Mouse (Mus musculus) forebrain, embryonic 14.5 days (tissue): ENCODE results near the gene Vapb. TPM values are rescaled to one million over a fixed set of nuclear protein-coding genes. Genes with fewer than 3 reads are reported as not detected.

Source experiments
- ATAC-seq: fragments of 200-750 bp; cut with Nextera tagmentation; 2 replicates; pipeline ENCODE4 v1.8.0; 2017; ENCODE audit warnings: mild to moderate bottlenecking, moderate library complexity
- DNase-seq: peaks from one replicate; pipeline ENCODE4 v3.0.0-alpha.2; 2015; ENCODE audit warnings: low spot score
- H3K27ac ChIP-seq: fragments of 300-500 bp; sonication (generic); 2 replicates; pipeline ENCODE4 v1.5.1; 2014; ENCODE audit warnings: low read depth, mild to moderate bottlenecking, control low read depth, low read length, moderate library complexity
- H3K27me3 ChIP-seq: fragments of 300-500 bp; sonication (generic); replicated peaks from 2 replicates; pipeline ENCODE4 v1.6.1; 2014; ENCODE audit warnings: low read length, control low read depth, mixed read lengths; ENCODE audit not compliant: control insufficient read depth, insufficient read depth
- H3K36me3 ChIP-seq: fragments of 300-500 bp; sonication (generic); 2 replicates; pipeline ENCODE4 v1.6.1; 2014; ENCODE audit warnings: low read length, control low read depth; ENCODE audit not compliant: control insufficient read depth, insufficient read depth
- H3K4me1 ChIP-seq: fragments of 300-500 bp; sonication (generic); 2 replicates; pipeline ENCODE4 v1.6.1; 2014; ENCODE audit warnings: antibody characterized with exemption, low read length, control low read depth; ENCODE audit not compliant: control insufficient read depth, insufficient read depth
- H3K4me2 ChIP-seq: fragments of 300-500 bp; sonication (generic); 2 replicates; pipeline ENCODE4 v1.6.1; 2014; ENCODE audit warnings: mild to moderate bottlenecking, control low read depth, low read length
- H3K4me3 ChIP-seq: fragments of 300-500 bp; sonication (generic); 2 replicates; pipeline ENCODE4 v1.5.1; 2014; ENCODE audit warnings: low read depth, low read length, control low read depth
- H3K9ac ChIP-seq: fragments of 300-500 bp; sonication (generic); 2 replicates; pipeline ENCODE4 v1.6.1; 2014; ENCODE audit warnings: mild to moderate bottlenecking, low read length, control low read depth, moderate library complexity
- H3K9me3 ChIP-seq: fragments of 300-500 bp; sonication (generic); replicated peaks from 2 replicates; pipeline ENCODE4 v1.6.1; 2016; ENCODE audit warnings: low read length, control low read depth, mixed read lengths; ENCODE audit not compliant: control insufficient read depth
- whole genome bisulfite sequencing: fragments of 180-500 bp; shearing (Covaris S2); extraction: QIAGEN DNeasy Blood & Tissue Kit; methylation state at CpG from one replicate; pipeline ENCODE4 v1.1.7; 2014; 5-methylcytosine and 5-hydroxymethylcytosine counted together
- polyA plus RNA-seq: library from polyadenylated mRNA; unstranded; fragments of >200 nt; fragmentation: Nextera tagmentation; extraction: Ambion mirVana; gene quantifications from 2 replicates; pipeline ENCODE4 v1.2.1, GENCODE M21; 2014

The Vapb gene
- polyA plus RNA-seq, 1 experiment from 2014 or later: 13.9 TPM

GRCm38 (mm10) chr2:173744070-173744815, 6.9 kb downstream of the Vapb start:
- H3K4me3 ChIP-seq: no peak overlapping the region
- DNase-seq (no peak), ATAC-seq (no peak)
- H3K9ac ChIP-seq: no peak overlapping the region
- H3K9me3 ChIP-seq: no peaks in the 10 kb centered on the region
- H3K4me2 ChIP-seq: no peak overlapping the region
- no peaks in the 10 kb centered on the region for H3K27me3 ChIP-seq
- H3K36me3 ChIP-seq: no peaks in the 10 kb centered on the region
- no peak overlapping the region for H3K27ac ChIP-seq
- H3K4me1 ChIP-seq: no peaks in the 10 kb centered on the region
- 93% methylated on average over 7 of the region's 7 CpGs for WGBS

- H3K4me3 ChIP-seq: no peak overlapping the region
- 89% methylated on average over 2 of the region's 2 CpGs for WGBS
- no peak for ATAC-seq
These were observed 11.8 kb downstream of the Vapb start for GRCm38 (mm10) chr2:173748961-173749659.

GRCm38 (mm10) chr2:173755433-173756144, 18.3 kb downstream of the Vapb start:
- ATAC-seq (peak; percentile 62; the same call in 1 of the 2 replicates), DNase-seq (no peak)
- Histone ChIP-seq H3K4me1 (peaks cover 15% of the 10 kb centered on the region; the same call in 1 of the 2 replicates), H3K36me3 (no peaks in the 10 kb centered on the region), H3K27ac (peak overlapping the region; percentile 5; the same call in 1 of the 2 replicates), H3K4me2 (no peak overlapping the region), H3K9me3 (no peaks in the 10 kb centered on the region), H3K27me3 (no peaks in the 10 kb centered on the region), H3K4me3 (no peak overlapping the region), H3K9ac (no peak overlapping the region)
- WGBS: 39% methylated on average over 8 of the region's 8 CpGs

More at GRCm38 (mm10) chr2:173748961-173749659, 11.8 kb downstream of the Vapb start:
- Histone ChIP-seq H3K4me1 (no peaks in the 10 kb centered on the region), H3K27ac (no peak overlapping the region), H3K36me3 (no peaks in the 10 kb centered on the region), H3K9ac (no peak overlapping the region), H3K27me3 (no peaks in the 10 kb centered on the region), H3K4me2 (no peak overlapping the region), H3K9me3 (no peaks in the 10 kb centered on the region)
- no peak for DNase-seq

GRCm38 (mm10) chr2:173757624-173758155, 20.4 kb downstream of the Vapb start:
- 86% methylated on average over 8 of the region's 8 CpGs for WGBS
- Histone ChIP-seq H3K4me3 (no peak overlapping the region), H3K9me3 (no peaks in the 10 kb centered on the region), H3K9ac (no peak overlapping the region), H3K4me2 (no peak overlapping the region), H3K27me3 (no peaks in the 10 kb centered on the region), H3K36me3 (no peaks in the 10 kb centered on the region), H3K4me1 (peaks cover 15% of the 10 kb centered on the region; the same call in 1 of the 2 replicates), H3K27ac (no peak overlapping the region)
- DNase-seq (no peak), ATAC-seq (no peak)

- 91% methylated on average over 6 of the region's 6 CpGs for WGBS
- H3K4me3 ChIP-seq: no peak overlapping the region
- ATAC-seq (no peak), DNase-seq (no peak)
- no peak overlapping the region for H3K9ac ChIP-seq
- peaks cover 6% of the 10 kb centered on the region; the same call in 1 of the 2 replicates for H3K4me1 ChIP-seq
- H3K4me2 ChIP-seq: no peak overlapping the region
- no peaks in the 10 kb centered on the region for H3K9me3 ChIP-seq
- peaks cover 6% of the 10 kb centered on the region; the same call in 1 of the 2 replicates for H3K36me3 ChIP-seq
- no peak overlapping the region for H3K27ac ChIP-seq
- no peaks in the 10 kb centered on the region for H3K27me3 ChIP-seq
These were observed 23.3 kb downstream of the Vapb start for GRCm38 (mm10) chr2:173760607-173761006.

DNA sequence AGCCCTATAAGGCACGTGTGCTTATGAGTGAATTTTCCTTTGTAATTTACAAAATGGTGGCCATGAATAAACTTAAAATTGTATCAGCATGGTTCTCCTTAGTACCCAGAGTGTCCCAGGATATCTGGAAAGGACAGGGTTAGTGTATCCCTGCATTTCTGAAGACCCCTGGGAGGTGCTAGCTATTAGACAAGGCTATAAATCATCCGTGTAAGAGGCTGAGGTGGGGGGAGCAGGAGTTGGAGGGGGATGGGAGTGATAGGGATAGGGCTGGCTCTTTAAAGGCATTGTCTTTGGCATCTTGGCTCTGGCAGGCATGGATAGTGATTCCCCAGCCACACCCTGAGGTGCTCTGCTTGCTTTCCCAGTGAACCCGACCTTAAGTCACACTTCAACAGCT, 27.3 kb downstream of the Vapb start:
- H3K4me1 ChIP-seq: no peaks in the 10 kb centered on the region
- no peaks in the 10 kb centered on the region for H3K9me3 ChIP-seq
- DNase-seq: no peak
- no peak overlapping the region for H3K4me3 ChIP-seq
- H3K9ac ChIP-seq: no peak overlapping the region
- H3K36me3 ChIP-seq: peaks cover 12% of the 10 kb centered on the region; the same call in 1 of the 2 replicates
- no peaks in the 10 kb centered on the region for H3K27me3 ChIP-seq
- 75% methylated on average over 3 of the region's 3 CpGs for WGBS
- H3K27ac ChIP-seq: no peak overlapping the region
- no peak for ATAC-seq
- no peak overlapping the region for H3K4me2 ChIP-seq

- H3K27me3 ChIP-seq: no peaks in the 10 kb centered on the region
- H3K9ac ChIP-seq: no peak overlapping the region
- peaks cover 17% of the 10 kb centered on the region; the same call in 1 of the 2 replicates for H3K36me3 ChIP-seq
- WGBS: 86% methylated on average over 8 of the region's 8 CpGs
- no peak overlapping the region for H3K4me2 ChIP-seq
- no peak overlapping the region for H3K4me3 ChIP-seq
- DNase-seq (no peak), ATAC-seq (no peak)
- H3K27ac ChIP-seq: peak overlapping the region; percentile 55
- H3K9me3 ChIP-seq: no peaks in the 10 kb centered on the region
- H3K4me1 ChIP-seq: peaks cover 3% of the 10 kb centered on the region
These were observed 30.8 kb downstream of the Vapb start for GRCm38 (mm10) chr2:173767959-173768595.

GRCm38 (mm10) chr2:173769183-173769582, 31.9 kb downstream of the Vapb start:
- no peak for ATAC-seq
- Histone ChIP-seq H3K27me3 (no peaks in the 10 kb centered on the region), H3K4me3 (no peak overlapping the region), H3K9me3 (no peaks in the 10 kb centered on the region), H3K9ac (no peak overlapping the region), H3K4me2 (no peak overlapping the region), H3K4me1 (peaks cover 3% of the 10 kb centered on the region), H3K27ac (peak overlapping the region; percentile 28), H3K36me3 (peaks cover 10% of the 10 kb centered on the region; the same call in 1 of the 2 replicates)
- WGBS: 61% methylated on average over 10 of the region's 10 CpGs
- DNase-seq: peak; percentile 58
